Mouse (Mus musculus) heart, adult 2 months (tissue): ENCODE measurements around the gene Nln. TPM values are rescaled to one million over a fixed set of nuclear protein-coding genes. Genes with fewer than 3 reads are reported as not detected.

ENCODE experiments used
- DNase-seq, 2 experiments: peaks; one replicate each; pipeline ENCODE4 v3.0.0; 2021
- H3K27ac ChIP-seq: fragments of 200-600 bp; 2 replicates; pipeline ENCODE4 v1.8.1; 2022
- H3K27me3 ChIP-seq: fragments of 200-500 bp; 2 replicates; pipeline ENCODE4 v1.6.1; 2012; ENCODE audit warnings: mild to moderate bottlenecking, low read length, inconsistent platforms, mixed read lengths; ENCODE audit not compliant: control insufficient read depth, insufficient read depth
- H3K36me3 ChIP-seq: fragments of 200-500 bp; 2 replicates; pipeline ENCODE4 v1.6.1; 2012; ENCODE audit warnings: low read length, inconsistent platforms; ENCODE audit not compliant: control insufficient read depth, insufficient read depth
- H3K4me1 ChIP-seq: fragments of 200-500 bp; 2 replicates; pipeline ENCODE4 v1.6.1; 2011; ENCODE audit warnings: low read length; ENCODE audit not compliant: control insufficient read depth, insufficient read depth
- H3K4me3 ChIP-seq: fragments of 200-600 bp; 2 replicates; pipeline ENCODE4 v1.8.1; 2022
- H3K79me2 ChIP-seq: fragments of 200-500 bp; replicated peaks from 2 replicates; pipeline ENCODE4 v1.6.1; 2012; ENCODE audit warnings: mild to moderate bottlenecking, inconsistent platforms, low read length, moderate library complexity, mixed read lengths; ENCODE audit not compliant: control insufficient read depth, insufficient read depth
- H3K9ac ChIP-seq: fragments of 200-500 bp; 2 replicates; pipeline ENCODE4 v1.6.1; 2012; ENCODE audit warnings: low read depth, mild to moderate bottlenecking, control low read depth, inconsistent platforms, low read length, mixed read lengths
- CTCF ChIP-seq: fragments of 200-600 bp; IDR thresholded peaks from 2 replicates; pipeline ENCODE4 v1.8.1; 2022; ENCODE audit warnings: antibody characterized with exemption, mild to moderate bottlenecking, moderate library complexity
- EP300 ChIP-seq: fragments of 200-500 bp; IDR thresholded peaks from 2 replicates; pipeline ENCODE4 v1.6.1; 2011; ENCODE audit warnings: low read depth, low read length, control low read depth; ENCODE audit not compliant: insufficient read depth
- POLR2A ChIP-seq: fragments of 200-500 bp; IDR thresholded peaks from 2 replicates; pipeline ENCODE4 v1.6.1; 2011; ENCODE audit warnings: mild to moderate bottlenecking, low read depth, low read length, control low read depth; ENCODE audit not compliant: insufficient read depth
- WGBS: fragments of 180-500 bp; shearing (Covaris S2); methylation state at CpG from one replicate; pipeline ENCODE4 v1.1.7; 2018; 5-methylcytosine and 5-hydroxymethylcytosine counted together
- intact Hi-C: fragments of 180-260 bp; cut with DNase I; formaldehyde crosslinking; loops from one replicate; pipeline ENCODE4 v1.15.1; 2025
- polyA plus RNA-seq: library from polyadenylated mRNA; depleted of rRNA; stranded (reverse); fragments of >200 nt; gene quantifications from 2 replicates; pipeline ENCODE4 v1.2.3, GENCODE M21; 2012
- total RNA-seq, 2 experiments: library from RNA; stranded (reverse); gene quantifications; 2 replicates each; pipeline ENCODE4 v1.2.3; 2021

The Nln gene
- total and polyA plus RNA-seq, 3 experiments: 4.5 to 11.0 (median 8.8) TPM

DNA sequence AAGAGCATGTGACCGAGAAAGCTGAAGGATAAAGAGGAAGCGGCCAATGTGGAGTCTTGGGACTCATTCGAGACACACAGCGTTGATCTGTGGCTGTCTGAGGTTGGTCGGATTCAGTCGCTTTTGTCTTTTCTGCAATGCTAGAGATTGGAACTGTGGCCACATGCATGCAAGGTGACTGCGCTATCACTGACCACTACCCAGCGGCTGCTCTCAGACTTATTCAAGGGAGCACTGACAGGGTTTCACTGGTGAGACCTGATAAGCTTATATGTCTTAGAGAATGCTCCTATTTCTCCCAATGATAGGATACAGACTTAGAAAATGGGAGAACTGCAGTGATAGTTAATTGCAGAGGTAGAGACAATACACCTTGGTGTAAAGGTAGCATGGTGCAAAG is 35.2 kb downstream of the Nln start:
- 91% methylated on average over 8 of the region's 8 CpGs for WGBS
- H3K36me3 ChIP-seq: peaks cover 3% of the 10 kb centered on the region
- no peak overlapping the region for H3K27ac ChIP-seq
- no peaks in the 10 kb centered on the region for H3K27me3 ChIP-seq
- H3K9ac ChIP-seq: no peak overlapping the region
- no peak for DNase-seq
- no peaks in the 10 kb centered on the region for H3K79me2 ChIP-seq
- TF ChIP-seq EP300 (no peak), POLR2A (no peak), CTCF (no peak)
- intact Hi-C loops: no loop called here
- H3K4me3 ChIP-seq: no peak overlapping the region
- peaks cover 7% of the 10 kb centered on the region for H3K4me1 ChIP-seq

DNA sequence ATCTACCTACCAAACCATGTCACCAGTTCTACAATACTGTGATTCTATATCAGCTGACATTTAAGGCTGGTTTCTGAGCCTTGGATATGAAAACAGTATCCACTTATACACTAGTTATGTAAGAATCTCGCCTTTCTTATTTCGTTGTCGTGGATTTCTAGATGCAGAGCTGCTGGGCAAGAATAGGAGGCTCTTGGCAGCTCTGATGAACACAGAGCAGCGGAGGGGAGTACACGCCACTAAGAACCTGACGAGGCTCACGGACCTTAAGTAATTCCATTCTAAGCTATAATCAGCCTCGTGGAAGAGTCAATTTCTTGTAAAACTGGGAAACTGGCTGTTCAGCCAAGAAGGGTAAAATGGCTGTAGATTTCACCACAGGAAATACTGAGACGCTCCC is 37.1 kb downstream of the Nln start:
- TF ChIP-seq CTCF: no peak
- TF ChIP-seq POLR2A: no peak
- TF ChIP-seq EP300: no peak
- H3K4me1 ChIP-seq: peaks cover 7% of the 10 kb centered on the region
- no peak overlapping the region for H3K4me3 ChIP-seq
- intact Hi-C loops: no loop called here
- no peak overlapping the region for H3K9ac ChIP-seq
- no peaks in the 10 kb centered on the region for H3K27me3 ChIP-seq
- no peak for DNase-seq
- H3K79me2 ChIP-seq: no peaks in the 10 kb centered on the region
- no peak overlapping the region for H3K27ac ChIP-seq
- WGBS: 92% methylated on average over 9 of the region's 9 CpGs
- H3K36me3 ChIP-seq: peaks cover 3% of the 10 kb centered on the region

DNA sequence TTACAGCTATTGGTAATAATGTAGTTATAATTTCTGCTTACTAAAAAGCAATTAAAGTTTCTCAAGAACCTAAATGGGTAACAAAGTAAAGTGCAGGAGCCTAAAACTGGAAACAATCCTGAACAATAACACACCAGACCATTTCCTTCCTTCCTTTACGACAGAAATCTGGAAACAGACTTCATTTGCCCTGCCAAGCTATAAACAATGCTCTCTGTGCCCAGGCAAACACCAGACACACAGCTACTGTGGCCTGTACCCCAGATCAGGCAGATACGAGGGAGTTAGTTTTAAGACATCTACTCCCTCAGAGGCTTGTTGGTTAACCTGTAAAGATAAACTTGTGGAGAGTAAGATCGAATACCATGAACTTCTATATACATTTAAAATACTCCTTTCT is 38.7 kb downstream of the Nln start:
- Histone ChIP-seq H3K27ac (peak overlapping the region; percentile 36), H3K4me3 (no peak overlapping the region), H3K79me2 (no peaks in the 10 kb centered on the region), H3K9ac (no peak overlapping the region), H3K4me1 (peaks cover 7% of the 10 kb centered on the region), H3K36me3 (peaks cover 3% of the 10 kb centered on the region), H3K27me3 (no peaks in the 10 kb centered on the region)
- no peak for TF ChIP-seq EP300
- no peak for TF ChIP-seq POLR2A
- TF ChIP-seq CTCF: no peak
- WGBS: 40% methylated on average over 3 of the region's 3 CpGs
- no peak for DNase-seq
- intact Hi-C loops: no loop called here

DNA sequence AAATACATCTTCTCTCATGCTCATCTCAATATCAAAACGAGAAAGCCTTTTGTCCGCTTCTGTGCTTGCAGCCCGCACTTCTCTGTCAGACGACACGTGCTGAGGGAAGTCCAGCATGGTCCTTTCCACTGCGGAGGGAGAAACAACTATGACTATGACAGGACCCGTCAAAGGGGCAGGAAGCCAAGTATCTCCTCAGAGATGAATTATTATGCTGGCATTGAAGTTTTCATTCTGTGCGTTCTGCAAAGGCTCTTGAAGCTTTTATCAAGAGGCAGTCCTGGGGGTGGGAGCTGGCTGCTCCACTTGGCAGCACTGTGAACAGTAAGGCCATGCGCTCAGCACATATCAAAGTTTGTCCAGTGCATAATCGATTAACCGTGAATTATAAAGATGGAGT is 40.2 kb downstream of the Nln start:
- Histone ChIP-seq H3K4me1 (peaks cover 3% of the 10 kb centered on the region), H3K27me3 (no peaks in the 10 kb centered on the region), H3K27ac (no peak overlapping the region), H3K4me3 (no peak overlapping the region), H3K36me3 (peaks cover 3% of the 10 kb centered on the region), H3K79me2 (no peaks in the 10 kb centered on the region), H3K9ac (no peak overlapping the region)
- intact Hi-C loops: no loop called here
- 59% methylated on average over 11 of the region's 11 CpGs for WGBS
- no peak for DNase-seq
- TF ChIP-seq POLR2A: no peak
- no peak for TF ChIP-seq CTCF
- no peak for TF ChIP-seq EP300

DNA sequence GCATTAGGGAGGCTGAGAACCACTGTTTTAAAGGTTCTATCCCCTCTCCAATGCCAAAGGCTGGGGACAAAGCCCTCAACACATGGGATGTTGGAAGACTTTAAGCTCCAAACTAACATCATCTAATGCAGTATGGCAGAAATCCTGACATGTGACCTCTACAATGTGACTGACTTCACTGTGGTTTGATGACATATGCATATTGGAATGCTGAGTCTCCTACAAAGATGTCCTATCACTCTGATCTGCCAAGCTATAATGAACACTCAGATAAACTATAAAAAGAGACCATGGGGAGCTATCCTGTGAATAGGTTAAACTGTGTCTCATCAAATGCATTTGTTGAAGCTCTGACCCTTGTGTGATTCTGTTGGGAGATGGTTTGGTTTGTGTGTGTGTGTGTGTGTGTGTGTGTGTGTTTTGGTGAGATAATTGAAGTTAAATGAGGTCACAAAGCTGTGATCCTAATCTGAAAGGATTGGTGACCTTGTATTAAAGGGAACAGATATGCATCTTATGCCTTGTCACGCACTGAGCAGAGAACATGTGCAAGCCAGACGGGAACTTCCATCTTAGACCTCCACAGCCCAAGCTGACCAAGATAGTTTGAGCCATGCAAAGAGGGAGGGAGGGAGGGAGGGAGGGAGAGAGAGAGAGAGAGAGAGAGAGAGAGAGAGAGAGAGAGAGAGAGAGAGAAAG is 43.6 kb downstream of the Nln start:
- TF ChIP-seq POLR2A (no peak), CTCF (no peak), EP300 (no peak)
- Histone ChIP-seq H3K36me3 (peaks cover 3% of the 10 kb centered on the region), H3K4me3 (no peak overlapping the region), H3K27me3 (no peaks in the 10 kb centered on the region), H3K9ac (no peak overlapping the region), H3K4me1 (peaks cover 2% of the 10 kb centered on the region), H3K79me2 (no peaks in the 10 kb centered on the region), H3K27ac (no peak overlapping the region)
- DNase-seq: no peak
- 92% methylated on average over 2 of the region's 2 CpGs for WGBS
- intact Hi-C loops: no loop called here

DNA sequence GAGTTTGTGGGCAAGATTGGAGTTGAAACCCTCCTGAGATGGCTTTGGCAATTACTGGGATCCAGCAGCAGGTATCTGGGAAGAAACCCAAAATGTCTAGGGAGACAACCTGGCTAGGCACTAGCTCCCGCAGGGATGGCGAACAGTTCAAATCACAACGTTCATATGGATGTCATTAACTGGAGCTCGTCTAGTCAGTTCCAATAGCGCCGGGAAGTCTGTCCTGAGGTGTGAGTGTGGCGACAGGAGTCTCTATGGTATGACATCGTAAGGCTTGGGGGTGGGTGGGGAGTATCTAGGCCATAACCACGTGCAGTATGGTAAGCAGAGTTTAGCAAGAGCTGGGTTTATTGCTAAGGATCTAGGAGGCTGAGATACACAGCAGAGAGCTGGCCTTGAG is 46.4 kb downstream of the Nln start:
- no peak for TF ChIP-seq POLR2A
- no peak for TF ChIP-seq CTCF
- no peak for TF ChIP-seq EP300
- Histone ChIP-seq H3K36me3 (no peaks in the 10 kb centered on the region; the same call in 1 of the 2 replicates), H3K9ac (no peak overlapping the region), H3K4me3 (no peak overlapping the region), H3K4me1 (no peaks in the 10 kb centered on the region), H3K79me2 (no peaks in the 10 kb centered on the region), H3K27ac (no peak overlapping the region), H3K27me3 (no peaks in the 10 kb centered on the region)
- DNase-seq: no peak
- intact Hi-C loops: no loop called here
- 86% methylated on average over 9 of the region's 9 CpGs for WGBS
